Mouse (Mus musculus) heart, adult 18-20 months (tissue): ENCODE measurements at regions not wholly inside any gene's neighbourhood (a gene's known extent, or its start where the extent isn't known, plus 50 kb on each side); places are given as distances from the start of the nearest gene placed in this dataset.
A peak's percentile ranks its signal among the peaks of the same experiment; 100 is the strongest.

Experiments used
- DNase-seq, 2 experiments: peaks; one replicate each; pipeline ENCODE4 v3.0.0; 2021 to 2022; ENCODE audit warnings: mixed read lengths in 1 of 2

DNA sequence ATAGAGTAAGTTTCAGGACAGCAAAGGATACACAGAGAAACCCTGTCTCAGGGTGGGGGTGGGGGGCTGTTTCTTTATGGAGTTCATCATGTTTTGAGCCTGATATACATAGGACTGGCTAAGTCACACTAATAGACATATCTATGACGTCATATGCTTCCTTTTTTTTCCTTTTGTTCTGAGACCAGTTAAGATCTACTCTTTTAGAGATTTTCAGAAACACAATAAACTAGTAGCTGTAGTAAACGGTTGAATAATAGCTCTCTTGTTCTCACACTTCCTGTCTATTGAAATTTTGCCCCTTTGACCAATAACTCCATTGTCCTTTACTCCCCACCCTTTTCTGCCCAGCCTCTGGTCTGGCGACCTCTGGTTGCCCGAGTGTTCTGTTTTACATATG is 382.6 kb upstream of the Jarid2 start:
- DNase-seq: no peak

DNA sequence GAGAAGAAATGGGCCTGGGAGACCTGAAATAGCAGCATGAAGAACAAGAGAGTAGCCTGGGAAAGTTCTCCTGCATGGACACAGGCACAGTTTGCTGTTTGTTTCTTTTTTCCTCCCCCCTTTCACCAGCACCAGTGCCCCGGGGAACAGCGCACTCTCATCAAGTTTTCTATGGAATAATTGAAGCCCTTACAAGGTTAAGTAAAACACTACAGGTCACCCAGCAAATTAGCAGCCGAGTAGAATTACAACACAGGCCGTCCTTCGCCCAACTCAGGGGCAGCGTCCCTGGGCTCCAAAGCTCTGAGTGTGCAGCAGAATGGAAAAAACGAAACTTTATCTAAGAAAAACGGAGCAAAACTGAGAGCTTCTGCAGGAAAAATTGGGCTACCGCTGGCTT is 381.6 kb upstream of the Jarid2 start:
- no peak for DNase-seq

DNA sequence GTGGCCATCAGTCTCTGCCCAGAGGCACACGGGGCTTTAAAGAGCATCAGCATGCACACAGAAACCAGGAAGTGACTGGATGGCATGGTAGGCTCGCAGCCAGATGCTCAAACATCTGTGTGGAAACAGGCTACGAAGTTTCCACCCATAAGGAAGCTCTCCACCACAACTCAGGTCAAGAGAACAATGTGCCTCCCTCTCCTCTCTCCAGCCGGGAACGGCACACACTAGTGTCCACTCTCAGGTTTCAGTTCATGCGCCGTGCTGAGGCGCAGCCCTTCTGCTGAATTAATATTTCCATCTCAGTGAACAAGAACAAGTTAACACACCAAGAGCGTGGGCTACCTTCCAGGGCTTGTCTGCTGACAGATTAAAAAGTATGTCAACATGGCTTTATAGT is 375.4 kb upstream of the Jarid2 start:
- peak; percentile 26 to 43 for DNase-seq

DNA sequence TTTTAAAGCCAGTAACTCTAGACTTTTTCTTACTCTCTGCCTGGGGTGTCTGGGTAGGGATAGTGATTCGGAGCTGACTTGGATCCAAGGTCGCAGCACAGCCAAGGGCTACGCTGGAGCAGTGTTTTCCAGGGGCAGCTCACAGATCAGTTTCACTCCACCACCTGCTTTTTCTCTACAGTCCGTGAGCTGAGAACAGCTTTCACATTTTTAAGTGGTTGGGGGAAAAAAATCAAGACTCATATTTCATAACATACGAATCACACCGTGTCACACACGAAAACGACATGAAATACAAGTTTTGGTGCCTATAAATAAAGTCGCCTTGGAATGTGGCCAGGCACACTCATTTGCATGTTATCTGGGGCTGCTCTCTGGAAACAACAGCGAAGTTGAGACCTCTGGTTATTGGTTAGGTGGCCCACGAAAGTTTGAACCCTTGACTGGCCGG is 373.5 kb upstream of the Jarid2 start:
- peak; percentile 41 to 59 for DNase-seq

DNA sequence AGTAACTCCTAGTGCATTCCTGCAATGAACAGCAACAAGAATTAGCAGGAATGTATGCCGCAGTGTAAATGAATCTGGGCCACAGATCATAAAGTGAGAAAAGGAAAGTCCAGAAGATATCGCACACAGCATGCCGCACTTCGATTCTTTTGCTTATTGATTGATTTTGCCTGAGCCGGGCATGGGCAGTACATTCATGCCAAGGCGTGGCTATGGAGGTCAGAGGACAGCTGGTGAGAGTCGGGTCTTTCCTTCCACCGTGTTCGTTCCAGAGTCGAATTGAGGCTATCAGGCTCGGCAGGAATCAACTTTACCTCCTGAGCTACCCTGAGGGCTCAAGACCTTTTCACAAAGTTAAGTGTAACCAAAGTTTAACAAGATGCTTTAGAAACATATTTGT is 372.3 kb upstream of the Jarid2 start:
- no peak for DNase-seq

DNA sequence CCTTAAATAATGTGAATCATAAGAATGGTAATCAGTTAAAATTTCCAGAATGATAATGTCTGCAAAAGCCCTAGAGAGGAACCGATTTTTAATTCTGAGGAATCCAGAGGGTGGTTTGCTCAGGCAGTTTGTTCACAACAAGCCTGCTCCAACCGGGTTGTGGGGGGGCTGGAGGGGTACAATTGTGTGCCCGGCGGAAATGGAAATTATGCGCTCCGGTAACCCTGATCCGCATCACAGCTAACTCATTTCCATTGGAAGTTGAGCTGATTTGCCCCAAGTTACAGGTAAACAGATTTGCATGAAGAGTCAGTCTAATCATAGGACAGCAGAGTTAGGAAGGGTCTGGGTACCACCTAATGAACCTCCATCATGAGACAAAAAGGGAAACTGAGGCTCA is 369.9 kb upstream of the Jarid2 start:
- no peak for DNase-seq

DNA sequence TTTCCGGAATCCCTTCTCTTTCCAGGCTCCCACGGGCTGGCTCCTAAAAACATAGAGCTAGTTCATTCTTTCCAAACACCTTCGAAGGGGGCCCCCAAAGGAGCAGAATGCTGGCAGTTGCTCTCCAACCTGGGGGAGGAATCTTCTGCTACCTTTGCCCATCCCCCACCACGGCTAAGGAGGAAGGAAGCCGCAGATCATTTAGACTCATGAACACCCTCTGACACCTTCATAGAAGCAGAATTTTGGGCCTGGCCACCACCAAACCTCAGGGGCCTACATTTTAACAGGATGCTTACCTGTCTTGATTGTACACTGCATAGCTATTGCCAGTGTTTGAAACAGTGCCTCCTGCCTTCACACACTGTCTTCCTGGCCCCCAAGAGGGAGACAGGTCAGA is 369.3 kb upstream of the Jarid2 start:
- DNase-seq: no peak

DNA sequence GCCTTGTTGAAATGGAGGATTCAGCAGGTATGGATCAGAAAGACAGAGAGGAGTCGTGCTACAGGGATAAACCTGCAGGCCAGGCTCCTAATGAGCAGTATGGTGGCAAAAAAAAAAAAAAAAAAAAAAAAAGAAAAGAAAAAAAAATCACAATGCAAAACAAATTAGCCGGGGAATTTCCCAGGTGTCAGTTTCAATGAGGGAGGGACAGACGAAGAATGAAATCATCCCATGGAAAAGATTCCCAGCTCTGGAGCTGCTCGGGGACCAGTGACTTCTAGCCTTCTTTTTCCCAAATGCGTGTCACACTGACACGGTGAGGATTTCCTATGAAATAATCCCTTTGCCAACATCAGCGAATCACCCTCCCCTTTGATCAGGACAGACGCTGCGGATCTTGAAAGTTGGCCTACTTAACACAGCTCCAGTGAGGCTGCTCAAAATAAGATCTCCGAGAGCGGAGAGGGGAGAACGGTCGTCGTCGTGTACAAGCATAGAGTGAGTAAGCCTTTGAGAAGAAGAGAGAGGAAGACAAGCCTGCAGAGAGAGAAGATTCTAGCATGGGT is 368.5 kb upstream of the Jarid2 start:
- DNase-seq: no peak

DNA sequence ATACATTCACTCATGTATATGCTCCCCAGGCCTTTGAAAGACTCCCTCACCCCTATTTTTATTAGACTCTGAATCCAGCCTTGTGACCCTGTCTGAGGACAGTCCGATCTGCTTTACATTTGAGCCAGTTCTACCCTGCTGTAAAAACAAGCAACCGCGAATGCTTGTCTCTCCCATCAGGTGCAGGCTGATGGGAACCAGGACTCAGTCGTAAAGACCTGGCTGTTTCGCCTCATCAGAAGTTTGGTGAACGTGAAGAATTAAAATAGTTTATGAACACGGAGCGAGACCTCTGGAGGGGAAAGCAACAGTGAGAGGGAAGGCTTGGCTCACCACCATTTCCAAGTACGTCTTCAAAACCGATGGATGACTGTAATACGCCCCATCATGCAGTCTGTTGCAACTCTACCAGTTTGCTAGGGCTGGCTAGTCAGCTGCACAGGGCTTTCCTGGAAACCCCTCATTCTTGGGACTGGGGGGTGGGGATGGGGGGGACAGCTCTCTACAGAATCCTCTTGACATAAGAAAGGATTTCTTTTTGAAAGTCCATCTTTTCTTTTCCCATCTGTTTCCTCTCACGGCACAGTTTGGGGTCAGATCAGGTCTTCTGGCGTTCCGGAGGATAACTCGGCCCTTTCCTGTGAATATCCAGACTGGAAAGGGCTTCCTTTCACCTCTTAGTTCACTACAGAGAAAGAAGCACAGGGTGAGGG is 366.8 kb upstream of the Jarid2 start:
- peak; percentile 28 to 50 for DNase-seq

DNA sequence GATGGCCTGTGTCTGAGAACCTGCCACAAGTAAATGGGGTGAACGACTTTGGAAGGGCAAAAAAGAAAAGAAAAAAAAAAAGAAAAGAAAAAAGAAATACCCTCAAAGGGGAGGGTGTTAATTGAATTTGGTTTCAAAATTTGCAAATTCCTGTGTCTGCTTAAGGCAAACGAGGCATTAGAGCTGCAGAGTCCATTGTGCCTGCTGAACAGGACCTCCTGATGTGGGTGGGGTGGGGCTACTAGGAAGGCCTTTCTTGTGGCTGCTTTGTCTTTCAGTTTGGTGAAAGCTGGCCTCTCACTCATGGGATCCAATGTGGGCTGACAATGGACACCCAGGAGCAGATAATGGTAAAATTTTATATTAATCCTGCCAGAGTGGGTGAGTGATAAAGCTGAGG is 366.3 kb upstream of the Jarid2 start:
- no peak for DNase-seq

DNA sequence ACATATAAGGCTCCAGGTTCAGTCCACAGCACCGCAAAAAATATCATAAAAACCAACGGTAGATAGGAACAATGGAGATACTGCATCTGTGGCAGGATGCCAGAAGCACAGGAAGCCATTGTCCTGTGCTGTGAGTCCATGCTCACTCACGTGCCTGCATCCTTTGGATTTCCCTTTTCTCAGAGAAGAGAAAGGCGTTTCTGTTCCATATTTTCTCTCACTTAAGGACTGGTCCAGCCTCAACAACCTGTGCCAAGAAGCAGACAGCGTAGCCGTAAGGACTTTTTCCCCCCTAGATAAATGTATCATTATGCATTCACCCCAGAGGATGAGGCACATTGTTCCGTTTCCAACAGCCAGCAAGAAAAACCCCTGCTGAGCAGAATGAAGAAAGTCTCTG is 360.0 kb upstream of the Jarid2 start:
- DNase-seq: no peak

DNA sequence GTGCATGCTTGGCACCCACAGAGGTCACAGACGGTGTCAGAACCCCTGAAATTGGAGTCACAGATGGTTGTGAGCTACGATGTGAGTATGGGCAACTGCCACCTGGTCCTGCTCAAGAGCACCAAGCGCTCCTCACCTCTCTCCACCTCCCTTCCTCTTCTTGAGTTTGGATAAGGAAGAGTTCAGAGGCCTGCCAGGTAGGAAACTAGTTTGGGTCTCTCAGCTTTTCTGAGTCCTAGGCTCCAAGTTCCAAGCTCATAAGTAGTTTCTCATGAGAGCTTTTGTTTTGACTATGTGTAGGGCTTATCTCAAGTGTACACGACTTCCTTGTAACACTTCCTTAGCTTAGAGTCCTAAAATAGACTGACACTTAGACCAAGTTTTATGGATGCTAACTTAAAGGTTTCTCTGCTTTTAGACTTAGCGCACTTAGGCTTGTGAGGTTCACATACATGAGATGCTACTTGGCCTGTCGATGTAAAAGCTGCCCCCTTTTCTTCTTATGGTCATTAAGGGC is 356.9 kb upstream of the Jarid2 start:
- DNase-seq: peak in 1 of 2 experiments; percentile 33

DNA sequence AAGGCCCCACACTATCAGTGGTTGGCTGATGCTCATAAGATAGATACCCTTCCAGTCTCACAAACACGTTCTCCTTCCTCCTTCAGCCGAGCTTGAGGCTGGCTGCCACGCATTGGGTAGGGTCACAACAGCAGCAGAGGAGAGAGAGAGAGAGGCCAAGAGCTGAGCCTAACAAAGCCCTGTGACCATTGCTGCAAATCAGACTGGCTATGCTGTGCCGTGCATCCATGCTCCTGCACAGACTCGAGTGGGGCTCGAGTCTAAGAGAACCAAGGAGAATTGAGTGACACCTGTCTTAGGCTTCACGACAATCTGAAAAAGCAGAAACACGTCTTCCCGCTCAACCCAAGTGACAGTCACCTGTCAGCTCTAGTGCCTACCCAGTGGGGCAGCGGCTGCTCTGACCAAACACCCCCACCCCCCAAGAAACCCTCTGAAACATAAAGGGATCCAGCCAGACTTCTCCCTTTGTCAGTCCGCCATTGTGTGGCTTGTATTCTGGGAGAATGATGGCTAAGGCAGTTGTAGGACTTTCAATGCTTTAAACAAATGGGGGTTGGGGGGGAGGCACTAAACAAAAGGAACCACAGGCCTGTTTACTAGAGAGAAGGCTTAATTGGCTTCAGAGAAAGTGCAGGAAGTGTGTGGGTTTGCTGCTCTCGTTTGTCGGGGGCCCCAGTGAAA is 353.7 kb upstream of the Jarid2 start:
- DNase-seq: no peak

DNA sequence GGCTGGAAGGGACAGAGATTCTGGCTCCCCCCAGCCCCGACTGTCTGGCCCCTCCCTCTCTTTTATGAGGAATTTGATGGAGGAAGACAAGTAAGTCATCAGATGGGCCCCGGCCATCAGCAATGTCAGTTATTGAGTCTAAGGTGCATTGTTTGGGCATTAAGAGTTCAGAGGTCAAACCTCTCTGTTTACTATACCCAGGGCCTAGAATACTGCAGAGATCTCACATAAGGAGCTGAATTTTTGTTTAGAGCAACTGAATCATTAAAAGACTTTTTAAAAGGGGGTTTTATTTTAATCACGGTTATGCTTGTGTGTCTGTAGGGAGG is 353.1 kb upstream of the Jarid2 start:
- DNase-seq: no peak

DNA sequence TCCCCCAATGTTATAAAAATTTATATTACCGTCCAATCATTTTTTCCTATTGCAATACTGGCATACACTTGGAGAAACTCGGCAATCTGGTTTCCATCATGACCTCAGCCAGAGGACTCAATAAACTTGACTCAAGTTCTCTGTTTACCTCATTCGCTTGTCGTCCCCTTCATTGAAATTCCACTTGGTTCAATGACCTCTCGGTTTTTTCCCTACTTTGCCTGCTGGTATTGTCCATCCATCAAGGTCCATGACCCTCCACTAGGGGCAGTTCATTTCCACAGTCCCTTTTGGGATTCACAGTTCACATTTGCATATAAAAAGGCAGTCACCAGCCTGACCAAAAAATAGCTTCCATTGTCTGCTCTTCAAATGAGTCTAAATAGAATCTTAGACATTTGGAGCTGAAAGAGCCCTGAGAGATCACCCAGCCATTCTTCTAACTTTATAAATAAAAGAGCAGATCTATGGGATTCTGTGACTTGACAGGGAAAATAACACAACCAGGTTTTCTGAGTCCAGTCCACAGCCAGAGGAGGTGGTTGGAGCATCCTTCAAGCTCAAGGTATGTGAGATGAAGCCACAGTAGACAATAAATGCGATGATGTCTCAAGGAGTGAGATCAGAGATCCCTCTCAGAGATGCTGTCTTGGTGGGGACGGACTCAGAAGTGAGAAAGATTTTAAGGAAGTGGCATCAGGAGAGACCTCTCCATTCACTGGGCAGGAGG is 347.4 kb upstream of the Jarid2 start:
- peak in 1 of 2 experiments; percentile 11 for DNase-seq

DNA sequence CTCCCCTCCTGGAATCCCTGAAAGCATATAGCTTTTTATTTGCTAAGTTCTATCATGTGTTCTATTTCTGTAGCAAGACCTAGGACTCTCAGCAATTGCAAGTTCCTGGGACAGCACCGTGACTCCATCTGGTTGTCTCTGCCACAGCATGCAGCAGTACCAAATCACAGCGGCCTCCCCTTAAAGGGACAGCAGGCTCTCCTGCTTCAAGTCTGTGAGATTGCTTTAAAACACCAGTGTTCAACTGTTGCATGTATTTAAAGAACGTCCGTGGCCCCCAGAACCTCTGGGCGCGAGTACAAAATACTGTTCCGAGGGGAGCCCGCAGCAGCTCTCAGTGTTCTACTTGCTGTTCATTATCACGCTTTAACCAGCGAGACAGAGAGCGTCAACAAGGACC is 346.0 kb upstream of the Jarid2 start:
- peak; percentile 28 to 50 for DNase-seq

DNA sequence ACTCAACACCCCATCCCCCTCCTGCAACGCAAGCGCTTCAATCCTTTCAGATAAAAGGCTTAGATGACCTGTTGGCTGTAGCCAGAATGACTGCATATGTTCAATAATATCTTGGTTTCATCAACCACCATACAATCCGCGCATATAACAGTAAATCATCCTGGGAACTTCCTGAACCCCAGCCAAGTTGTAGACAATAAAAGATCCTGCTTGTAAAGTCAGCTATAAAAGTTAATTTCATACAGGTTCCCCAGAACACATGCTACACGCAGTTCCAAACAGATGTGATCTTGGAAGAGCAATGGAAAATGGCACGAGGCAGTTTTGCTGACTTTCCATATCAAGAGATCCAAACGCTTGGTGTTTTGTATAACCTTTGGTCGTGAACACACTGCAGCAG is 342.5 kb upstream of the Jarid2 start:
- no peak for DNase-seq

DNA sequence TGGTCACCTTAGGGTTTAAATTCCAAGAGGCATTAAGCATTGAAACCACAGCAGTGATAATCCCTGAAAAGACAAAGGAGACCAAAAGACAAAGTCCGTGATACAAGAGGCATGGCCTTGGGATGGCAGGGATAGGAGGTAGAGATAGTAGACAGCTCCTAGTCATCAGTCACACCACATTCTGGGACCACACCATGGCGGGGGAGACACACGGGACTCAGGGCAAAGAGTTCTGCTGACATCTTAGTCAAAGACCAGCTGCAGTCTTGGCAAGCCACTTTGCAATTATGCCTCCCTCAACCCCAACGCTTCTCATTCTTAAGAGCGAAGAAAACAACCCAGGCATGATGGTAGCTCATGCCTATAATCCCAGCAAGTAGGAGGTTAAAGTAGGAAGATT is 339.6 kb upstream of the Jarid2 start:
- DNase-seq: no peak

DNA sequence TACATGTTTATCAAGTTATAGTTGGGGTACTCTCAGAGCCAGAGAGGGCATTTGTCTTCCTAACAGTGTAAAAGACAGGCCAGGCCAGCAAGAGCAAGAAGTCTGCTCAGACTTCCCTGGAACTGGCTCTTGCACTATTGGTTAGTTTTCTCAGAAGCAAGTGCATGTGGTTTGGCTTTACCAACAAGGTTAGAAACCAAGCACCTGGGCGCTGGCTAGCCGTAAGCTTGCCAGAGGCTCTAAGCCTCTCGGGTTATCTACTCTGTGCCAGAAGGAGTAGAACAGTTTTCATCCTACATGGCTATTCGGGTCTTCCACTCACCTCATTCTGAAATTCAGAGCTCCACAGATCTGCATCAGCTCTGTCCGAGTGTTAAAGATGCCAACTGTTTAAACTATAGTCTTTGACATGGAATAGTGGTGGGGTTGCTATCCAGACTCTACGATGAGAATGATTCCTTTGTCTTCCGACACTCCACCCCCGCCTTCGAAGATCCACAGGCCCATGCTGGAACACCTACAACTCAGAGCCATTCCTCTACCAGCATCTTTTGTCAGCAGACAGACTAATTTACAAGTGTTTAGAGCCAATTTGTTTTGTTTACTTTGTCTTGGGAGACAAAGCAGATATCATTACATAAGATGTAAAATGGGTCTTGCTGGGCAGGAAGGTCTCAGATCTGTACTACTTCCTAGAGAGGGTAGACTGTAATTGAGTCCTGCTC is 338.4 kb upstream of the Jarid2 start:
- DNase-seq: no peak

DNA sequence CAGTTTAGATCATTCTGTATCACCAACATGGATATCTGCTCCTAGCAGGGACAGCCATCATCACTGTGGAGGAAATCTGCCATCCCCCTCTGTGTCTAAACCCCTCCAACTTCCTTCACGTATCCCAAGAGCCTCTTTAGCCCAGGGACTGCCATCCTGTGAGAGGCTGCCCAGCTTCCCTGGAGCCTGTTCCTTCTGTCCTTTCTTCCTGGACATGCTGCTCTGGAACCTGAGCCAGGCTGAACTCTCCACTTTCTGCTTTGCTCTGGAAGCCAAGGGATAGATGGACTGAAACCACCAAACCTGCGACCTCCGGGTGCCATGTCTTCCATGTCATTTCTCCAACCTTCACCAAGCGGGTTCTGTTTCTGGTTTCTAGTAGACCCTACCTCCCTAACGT is 335.3 kb upstream of the Jarid2 start:
- no peak for DNase-seq

DNA sequence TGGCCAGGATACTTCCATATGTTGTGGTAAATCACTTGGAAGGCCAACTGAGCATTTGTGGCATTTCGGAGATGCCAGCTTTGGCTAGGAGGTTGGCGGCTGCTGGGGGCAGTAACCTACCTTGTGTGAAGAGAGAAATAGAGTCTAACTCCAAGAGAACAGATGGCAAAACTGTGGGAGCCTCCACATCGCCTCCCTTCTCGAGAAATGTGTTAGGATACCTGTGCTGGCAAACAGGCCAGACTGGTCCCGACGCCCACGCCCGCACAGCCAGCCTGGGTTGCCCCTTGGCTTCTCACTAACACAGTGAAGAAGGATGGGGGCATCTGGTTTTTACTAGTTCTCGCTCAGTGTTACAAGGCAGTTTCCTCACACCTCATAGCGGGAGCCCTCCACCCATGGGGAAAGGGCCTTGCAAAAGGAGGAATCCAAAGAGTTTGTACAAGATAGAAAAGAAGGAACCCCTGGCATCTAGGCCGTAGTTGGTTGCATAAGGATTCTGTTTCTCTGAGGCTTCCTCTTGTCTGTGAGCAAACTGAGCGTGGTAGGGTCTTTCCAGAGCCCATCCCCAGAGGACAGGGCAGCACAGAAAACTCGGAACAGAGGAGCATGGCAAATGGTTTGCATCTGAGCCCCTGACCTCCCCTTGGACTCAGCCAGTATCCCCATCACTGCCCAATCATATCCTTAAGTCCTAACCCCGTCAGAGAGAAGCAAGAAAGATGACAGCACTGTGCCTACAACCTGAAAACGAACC is 330.5 kb upstream of the Jarid2 start:
- no peak for DNase-seq

DNA sequence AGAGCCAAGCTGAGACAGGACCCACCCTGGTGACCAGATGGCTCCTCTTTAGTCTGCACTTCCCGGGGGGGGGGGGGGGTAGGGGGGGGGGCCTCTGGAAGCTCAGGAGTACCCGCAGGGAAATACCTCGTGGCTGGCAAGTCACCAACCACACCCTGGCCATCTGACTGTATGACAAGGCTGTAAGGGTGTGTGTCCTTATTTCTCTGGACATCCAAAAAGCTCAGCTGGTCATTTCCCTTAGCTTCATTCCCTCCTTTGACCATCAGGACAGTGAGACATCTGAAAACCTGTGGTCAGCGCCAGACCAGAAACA is 329.9 kb upstream of the Jarid2 start:
- DNase-seq: no peak
